ENCODE assay signal across 21 mouse cellular contexts in genomic region chr3:25914365-25915065, GRCm38 (mm10).
DNase-seq lines count a peak whose midpoint lies in the region; ATAC-seq and TF ChIP-seq lines count a peak whose summit lies in the region.
"Had no signal": no experiment of that assay in that cellular context is flagged by ENCODE, and none has a peak within 500 bp of the region (broad histone marks: within the 10 kb centered on the region; RNA-seq: fewer than 3 reads in every experiment).

No protein-coding gene starts in this region.

- no peak for TF ChIP-seq CTCF in hindbrain, postnatal 0 days (IDR thresholded peaks at IDR 0.05; ENCODE audit: low read depth)

- H3K4me2 ChIP-seq in hindbrain, embryonic 13.5 days = no peak overlapping the region
- no peak overlapping the region for H3K4me2 ChIP-seq in hindbrain, postnatal 0 days (ENCODE audit: low read depth, low read length)
- H3K4me2 ChIP-seq: embryonic facial prominence, embryonic 15.5 days; heart, embryonic 15.5 days; kidney, embryonic 15.5 days; limb, embryonic 13.5 days; lung, embryonic 15.5 days had no signal

- no peaks in the 10 kb centered on the region for H3K9me3 ChIP-seq in hindbrain, embryonic 13.5 days
- H3K9me3 ChIP-seq in hindbrain, embryonic 10.5 days = no peaks in the 10 kb centered on the region
- no peaks in the 10 kb centered on the region for H3K9me3 ChIP-seq in hindbrain, postnatal 0 days (ENCODE audit: low read length)
- H3K9me3 ChIP-seq: embryonic facial prominence, embryonic 15.5 days; heart, embryonic 15.5 days; kidney, embryonic 15.5 days; limb, embryonic 13.5 days; lung, embryonic 15.5 days had no signal

- 67% methylated on average over 2 of the region's 2 CpGs for WGBS in hindbrain, embryonic 13.5 days
- WGBS in hindbrain, embryonic 10.5 days = 80% methylated on average over 2 of the region's 2 CpGs
- 60% methylated on average over 2 of the region's 2 CpGs for whole genome bisulfite sequencing in hindbrain, postnatal 0 days

- DNase-seq in hindbrain, embryonic 10.5 days (ENCODE audit: low spot score) = no peak
- DNase-seq in ES-CJ7 (ENCODE audit: low read depth, low spot score) (peak; percentile 3), R1 (ENCODE audit: low read depth, low spot score) (peak; percentile 2)
- DNase-seq in hindbrain, postnatal 0 days (ENCODE audit: low spot score) = peak; percentile 15
- DNase-seq in right cerebral cortex, postnatal 10 days (ENCODE audit: low spot score in 2 of 2) = no peak
- DNase-seq in adrenal gland, postnatal 14 days = no peak
- DNase-seq: adrenal gland, postnatal 10 days; gastrocnemius, postnatal 25 days; heart, postnatal 4 days; right cerebral cortex, postnatal 14 days; spleen, adult 18-20 months; thymus, postnatal 36 days had no signal

- no peaks in the 10 kb centered on the region for H3K27me3 ChIP-seq in hindbrain, embryonic 13.5 days
- no peaks in the 10 kb centered on the region for H3K27me3 ChIP-seq in hindbrain, embryonic 10.5 days (ENCODE audit: insufficient read depth, poor library complexity, severe bottlenecking)
- no peaks in the 10 kb centered on the region for H3K27me3 ChIP-seq in hindbrain, postnatal 0 days (ENCODE audit: insufficient read depth, low read length)
- H3K27me3 ChIP-seq: embryonic facial prominence, embryonic 15.5 days; heart, embryonic 15.5 days; kidney, embryonic 15.5 days; limb, embryonic 13.5 days; lung, embryonic 15.5 days had no signal

- no peaks in the 10 kb centered on the region for H3K36me3 ChIP-seq in hindbrain, embryonic 13.5 days
- no peaks in the 10 kb centered on the region for H3K36me3 ChIP-seq in hindbrain, embryonic 10.5 days
- H3K36me3 ChIP-seq in hindbrain, postnatal 0 days (ENCODE audit: insufficient read depth, low read length) = no peaks in the 10 kb centered on the region
- H3K36me3 ChIP-seq: embryonic facial prominence, embryonic 15.5 days; heart, embryonic 15.5 days; kidney, embryonic 15.5 days; limb, embryonic 13.5 days; lung, embryonic 15.5 days had no signal

- H3K4me1 ChIP-seq in hindbrain, embryonic 13.5 days (replicated peaks) = no peaks in the 10 kb centered on the region
- H3K4me1 ChIP-seq in hindbrain, embryonic 10.5 days (replicated peaks) = no peaks in the 10 kb centered on the region
- no peaks in the 10 kb centered on the region for H3K4me1 ChIP-seq in hindbrain, postnatal 0 days (ENCODE audit: insufficient read depth, low read length)
- H3K4me1 ChIP-seq: embryonic facial prominence, embryonic 15.5 days; heart, embryonic 15.5 days; kidney, embryonic 15.5 days; limb, embryonic 13.5 days; lung, embryonic 15.5 days had no signal

- H3K4me3 ChIP-seq in hindbrain, embryonic 13.5 days = no peak overlapping the region
- H3K4me3 ChIP-seq in hindbrain, embryonic 10.5 days = no peak overlapping the region
- H3K4me3 ChIP-seq in hindbrain, postnatal 0 days (ENCODE audit: low read length) = no peak overlapping the region
- H3K4me3 ChIP-seq: embryonic facial prominence, embryonic 15.5 days; heart, embryonic 15.5 days; kidney, embryonic 15.5 days; limb, embryonic 13.5 days; lung, embryonic 15.5 days had no signal

- 0 out of 2 replicates have a peak, but pooled peaks have one; percentile 46 for ATAC-seq in hindbrain, embryonic 13.5 days (ENCODE audit: low FRiP score)
- peak; percentile 45; the same call in 1 of the 2 replicates for ATAC-seq in hindbrain, postnatal 0 days
- ATAC-seq: intestine, postnatal 0 days had no signal

- H3K27ac ChIP-seq in hindbrain, embryonic 13.5 days = no peak overlapping the region
- H3K27ac ChIP-seq in hindbrain, embryonic 10.5 days = no peak overlapping the region
- no peak overlapping the region for H3K27ac ChIP-seq in hindbrain, postnatal 0 days
- H3K27ac ChIP-seq: embryonic facial prominence, embryonic 15.5 days; heart, embryonic 15.5 days; kidney, embryonic 15.5 days; limb, embryonic 13.5 days; liver, embryonic 14.5 days; lung, embryonic 15.5 days; macrophage had no signal

- no peak overlapping the region for H3K9ac ChIP-seq in hindbrain, embryonic 13.5 days
- no peak overlapping the region for H3K9ac ChIP-seq in hindbrain, postnatal 0 days (replicated peaks; ENCODE audit: low read length)
- H3K9ac ChIP-seq: embryonic facial prominence, embryonic 15.5 days; heart, embryonic 15.5 days; kidney, embryonic 15.5 days; limb, embryonic 13.5 days; liver, embryonic 14.5 days; lung, embryonic 15.5 days had no signal

Comparison
In these comparisons a context has a peak if more than half of its experiments do, and no peak if none do; other contexts are left out.
1. DNase-seq: peak in ES-CJ7 (single experiment), R1 (single experiment) and hindbrain, postnatal 0 days (single experiment); none in hindbrain, embryonic 10.5 days (single experiment), right cerebral cortex, postnatal 10 days (0 of 2) and adrenal gland, postnatal 14 days (single experiment).